Mouse (Mus musculus) adrenal gland, postnatal 0 days (tissue): Measurements from ENCODE around the gene Plscr5. TPM values are rescaled to one million over a fixed set of nuclear protein-coding genes. Genes with fewer than 3 reads are reported as not detected.

Experiments
- polyA plus RNA-seq: library from polyadenylated mRNA; unstranded; fragments of >200 nt; fragmentation: Nextera tagmentation; extraction: Ambion mirVana; gene quantifications from 2 replicates; pipeline ENCODE4 v1.2.1, GENCODE M21; 2015

The Plscr5 gene
- polyA plus RNA-seq, result not detected in 2 replicates

GRCm38 (mm10) chr9:92192636-92193035 lies at the start of gene Plscr5:
TSS of gene Plscr5 (plus strand) at chr9:92192936.

GRCm38 (mm10) chr9:92249447-92249852 lies 56.7 kb downstream of the Plscr5 start, which contains the start of gene Plscr1:
TSS of gene Plscr1 (plus strand) at chr9:92249750.

Other genes starting within 250 kb of the Plscr5 start
- 36.7 and 39.4 TPM in 2 replicates for gene Plscr1, start 56.8 kb downstream of the Plscr5 start, polyA plus RNA-seq
- gene Plscr2, start 82.7 kb downstream of the Plscr5 start, polyA plus RNA-seq, result 13.1 and 19.4 TPM in 2 replicates
- 0.19 TPM in 1 of 2 replicates, not detected in the other for gene 1700057G04Rik, start 116.4 kb downstream of the Plscr5 start, polyA plus RNA-seq